Mouse (Mus musculus): ENCODE results near the gene Ints4. TPM values are rescaled to one million over a fixed set of nuclear protein-coding genes. Genes with fewer than 3 reads are reported as not detected.
A peak's percentile ranks its signal among the peaks of the same experiment; 100 is the strongest.

Gene Ints4
- total RNA-seq, 1 experiment: 64.2 TPM

DNA sequence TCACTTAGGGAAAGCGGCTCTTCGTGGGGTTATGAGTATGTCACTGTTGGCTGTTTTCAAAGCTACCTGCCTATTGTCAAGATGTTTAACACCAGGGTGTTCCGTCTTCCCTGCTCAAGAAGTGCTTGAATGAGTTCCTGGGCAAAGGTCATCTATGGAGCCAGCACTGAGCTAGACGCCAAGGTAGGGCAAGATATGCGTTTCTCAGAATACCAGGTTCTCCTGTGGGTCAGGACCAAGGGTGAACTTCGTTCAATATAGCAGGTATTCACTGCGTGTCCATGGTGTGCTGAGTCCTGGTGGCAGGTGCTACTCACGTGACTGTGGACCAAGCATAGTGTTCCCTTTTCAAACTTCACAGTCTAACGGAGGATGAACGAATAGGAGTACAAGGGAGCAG, 26.0 kb upstream of the Ints4 start:
- DNase-seq (ENCODE audit: low read depth, low spot score): no peak
- Histone ChIP-seq H3K4me1 (ENCODE audit: control insufficient read depth in 2 of 2, insufficient read depth in 2 of 2, low read length in 2 of 2, poor library complexity in 1 of 2) (peaks cover 0 to 3% of the 10 kb centered on the region in 2 experiments; a peak in 2 of 4 replicates), H3K9me3 (ENCODE audit: control insufficient read depth, insufficient read depth, low read depth, low read length) (no peaks in the 10 kb centered on the region), H3K4me3 (ENCODE audit: insufficient read depth in 1 of 2, low read depth in 1 of 2, low read length in 2 of 2, poor library complexity in 1 of 2, severe bottlenecking in 1 of 2) (no peak overlapping the region), H3K27ac (ENCODE audit: insufficient read depth, low read depth, low read length, poor library complexity, severe bottlenecking) (no peak overlapping the region), H3K36me3 (ENCODE audit: control insufficient read depth, insufficient read depth, low read length, poor library complexity, severe bottlenecking) (no peaks in the 10 kb centered on the region), H3K9ac (ENCODE audit: insufficient read depth, low read depth, low read length, poor library complexity, severe bottlenecking) (no peak overlapping the region)
- TF ChIP-seq MAFK (IDR thresholded peaks at IDR 0.05; ENCODE audit: insufficient read depth, low read depth, low read length) (no peak), CHD2 (IDR thresholded peaks at IDR 0.05; ENCODE audit: low read depth, low read length) (no peak), ZC3H11A (IDR thresholded peaks at IDR 0.05; ENCODE audit: borderline replicate concordance, low read depth, low read length) (no peak), HCFC1 (IDR thresholded peaks at IDR 0.05; ENCODE audit: borderline replicate concordance, insufficient read depth, low read length) (no peak), ZNF384 (IDR thresholded peaks at IDR 0.05; ENCODE audit: low read depth, low read length) (no peak)
- in situ Hi-C loops (cut with MboI; ENCODE audit: low sequenced_read_pairs in 2 of 2, unreplicated experiment in 2 of 2): no loop called here

DNA sequence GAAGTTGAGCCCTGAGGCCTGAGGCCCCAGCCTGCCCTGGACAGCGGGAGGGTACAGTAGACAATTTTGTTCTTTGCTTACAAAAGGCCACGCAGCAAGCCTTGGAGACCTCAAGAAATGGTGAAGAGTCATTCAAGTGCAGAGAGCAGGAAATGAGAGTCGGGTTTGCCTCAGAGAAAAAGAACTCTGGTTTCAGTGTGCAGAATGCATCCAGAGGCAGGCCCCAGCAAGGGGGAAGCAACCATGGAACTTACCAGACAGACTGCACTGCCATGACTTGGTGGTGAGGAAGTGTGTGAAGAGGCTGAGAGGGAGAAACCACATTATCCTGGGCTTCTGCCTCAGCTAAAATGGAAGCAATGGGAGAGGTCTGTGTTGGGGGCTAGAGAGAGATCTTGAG, 25.2 kb upstream of the Ints4 start:
- TF ChIP-seq HCFC1 (IDR thresholded peaks at IDR 0.05; ENCODE audit: borderline replicate concordance, insufficient read depth, low read length) (no peak), CHD2 (IDR thresholded peaks at IDR 0.05; ENCODE audit: low read depth, low read length) (no peak), MAFK (IDR thresholded peaks at IDR 0.05; ENCODE audit: insufficient read depth, low read depth, low read length) (no peak), ZNF384 (IDR thresholded peaks at IDR 0.05; ENCODE audit: low read depth, low read length) (no peak), ZC3H11A (IDR thresholded peaks at IDR 0.05; ENCODE audit: borderline replicate concordance, low read depth, low read length) (no peak)
- H3K9ac ChIP-seq (ENCODE audit: insufficient read depth, low read depth, low read length, poor library complexity, severe bottlenecking): no peak overlapping the region
- no peak for DNase-seq (ENCODE audit: low read depth, low spot score)
- H3K36me3 ChIP-seq (ENCODE audit: control insufficient read depth, insufficient read depth, low read length, poor library complexity, severe bottlenecking): no peaks in the 10 kb centered on the region
- no peaks in the 10 kb centered on the region for H3K9me3 ChIP-seq (ENCODE audit: control insufficient read depth, insufficient read depth, low read depth, low read length)
- no peak overlapping the region for H3K4me3 ChIP-seq (ENCODE audit: insufficient read depth in 1 of 2, low read depth in 1 of 2, low read length in 2 of 2, poor library complexity in 1 of 2, severe bottlenecking in 1 of 2)
- in situ Hi-C loops (cut with MboI; ENCODE audit: low sequenced_read_pairs in 2 of 2, unreplicated experiment in 2 of 2): no loop called here
- no peak overlapping the region for H3K27ac ChIP-seq (ENCODE audit: insufficient read depth, low read depth, low read length, poor library complexity, severe bottlenecking)
- peaks cover 0 to 3% of the 10 kb centered on the region in 2 experiments; a peak in 2 of 4 replicates for H3K4me1 ChIP-seq (ENCODE audit: control insufficient read depth in 2 of 2, insufficient read depth in 2 of 2, low read length in 2 of 2, poor library complexity in 1 of 2)

DNA sequence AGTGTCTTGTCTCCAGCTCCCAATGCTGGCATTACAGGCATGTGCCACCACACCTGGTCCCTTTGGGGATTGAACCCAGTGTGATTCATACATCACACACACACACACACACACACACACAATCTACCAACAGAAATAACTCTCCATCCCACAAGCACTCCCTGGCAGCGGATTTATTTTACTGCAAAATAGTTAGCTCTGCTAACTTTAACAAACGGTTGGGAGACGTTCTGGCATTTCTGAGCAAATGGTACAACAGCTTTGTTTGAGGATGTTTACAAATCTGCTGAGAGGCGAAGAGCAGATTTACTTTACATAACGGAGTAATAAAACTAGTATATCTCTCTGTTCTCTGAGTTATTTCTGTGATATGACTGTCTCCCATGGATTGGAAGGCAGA, 7.8 kb upstream of the Ints4 start:
- no peak overlapping the region for H3K4me3 ChIP-seq (ENCODE audit: insufficient read depth in 1 of 2, low read depth in 1 of 2, low read length in 2 of 2, poor library complexity in 1 of 2, severe bottlenecking in 1 of 2)
- no peak overlapping the region for H3K9ac ChIP-seq (ENCODE audit: insufficient read depth, low read depth, low read length, poor library complexity, severe bottlenecking)
- in situ Hi-C loops (cut with MboI; ENCODE audit: low sequenced_read_pairs in 2 of 2, unreplicated experiment in 2 of 2): no loop called here
- TF ChIP-seq HCFC1 (IDR thresholded peaks at IDR 0.05; ENCODE audit: borderline replicate concordance, insufficient read depth, low read length): no peak
- TF ChIP-seq ZNF384 (IDR thresholded peaks at IDR 0.05; ENCODE audit: low read depth, low read length): no peak
- no peak for TF ChIP-seq ZC3H11A (IDR thresholded peaks at IDR 0.05; ENCODE audit: borderline replicate concordance, low read depth, low read length)
- no peak for TF ChIP-seq CHD2 (IDR thresholded peaks at IDR 0.05; ENCODE audit: low read depth, low read length)
- TF ChIP-seq MAFK (IDR thresholded peaks at IDR 0.05; ENCODE audit: insufficient read depth, low read depth, low read length): no peak
- DNase-seq (ENCODE audit: low read depth, low spot score): no peak
- H3K9me3 ChIP-seq (ENCODE audit: control insufficient read depth, insufficient read depth, low read depth, low read length): no peaks in the 10 kb centered on the region
- H3K4me1 ChIP-seq (ENCODE audit: control insufficient read depth in 2 of 2, insufficient read depth in 2 of 2, low read length in 2 of 2, poor library complexity in 1 of 2): no peaks in the 10 kb centered on the region
- no peak overlapping the region for H3K27ac ChIP-seq (ENCODE audit: insufficient read depth, low read depth, low read length, poor library complexity, severe bottlenecking)
- no peaks in the 10 kb centered on the region for H3K36me3 ChIP-seq (ENCODE audit: control insufficient read depth, insufficient read depth, low read length, poor library complexity, severe bottlenecking)

DNA sequence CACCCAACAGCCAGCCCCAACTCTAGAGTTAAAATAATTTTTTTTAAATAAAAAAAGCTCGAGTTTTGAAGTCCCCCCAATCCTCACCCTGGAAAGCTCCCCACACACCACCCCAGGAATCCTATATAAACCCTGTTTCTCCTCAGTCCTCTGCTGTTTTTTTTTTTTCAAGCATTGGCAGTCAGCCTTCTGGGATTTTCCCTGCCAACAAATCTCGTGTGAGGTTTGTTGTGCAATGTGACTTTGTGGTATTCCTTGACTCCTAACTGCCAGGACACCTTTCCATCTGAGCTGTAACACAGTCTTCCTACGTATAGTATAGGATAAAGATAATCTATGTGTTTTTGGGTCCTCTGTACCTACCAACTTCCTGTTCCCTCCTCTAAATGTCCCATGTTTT, 1.4 kb upstream of the Ints4 start:
- no peak for DNase-seq (ENCODE audit: low read depth, low spot score)
- H3K27ac ChIP-seq (ENCODE audit: insufficient read depth, low read depth, low read length, poor library complexity, severe bottlenecking): no peak overlapping the region
- TF ChIP-seq ZC3H11A (IDR thresholded peaks at IDR 0.05; ENCODE audit: borderline replicate concordance, low read depth, low read length) (no peak), HCFC1 (IDR thresholded peaks at IDR 0.05; ENCODE audit: borderline replicate concordance, insufficient read depth, low read length) (no peak), MAFK (IDR thresholded peaks at IDR 0.05; ENCODE audit: insufficient read depth, low read depth, low read length) (no peak), ZNF384 (IDR thresholded peaks at IDR 0.05; ENCODE audit: low read depth, low read length) (no peak), CHD2 (IDR thresholded peaks at IDR 0.05; ENCODE audit: low read depth, low read length) (no peak)
- in situ Hi-C loops (cut with MboI; ENCODE audit: low sequenced_read_pairs in 2 of 2, unreplicated experiment in 2 of 2): no loop called here
- H3K4me3 ChIP-seq (ENCODE audit: insufficient read depth in 1 of 2, low read depth in 1 of 2, low read length in 2 of 2, poor library complexity in 1 of 2, severe bottlenecking in 1 of 2): no peak overlapping the region
- H3K4me1 ChIP-seq (ENCODE audit: control insufficient read depth in 2 of 2, insufficient read depth in 2 of 2, low read length in 2 of 2, poor library complexity in 1 of 2): no peaks in the 10 kb centered on the region; a peak in 1 of 4 replicates
- H3K9me3 ChIP-seq (ENCODE audit: control insufficient read depth, insufficient read depth, low read depth, low read length): no peaks in the 10 kb centered on the region
- H3K36me3 ChIP-seq (ENCODE audit: control insufficient read depth, insufficient read depth, low read length, poor library complexity, severe bottlenecking): no peaks in the 10 kb centered on the region; the same call in 1 of the 2 replicates
- no peak overlapping the region for H3K9ac ChIP-seq (ENCODE audit: insufficient read depth, low read depth, low read length, poor library complexity, severe bottlenecking)

DNA sequence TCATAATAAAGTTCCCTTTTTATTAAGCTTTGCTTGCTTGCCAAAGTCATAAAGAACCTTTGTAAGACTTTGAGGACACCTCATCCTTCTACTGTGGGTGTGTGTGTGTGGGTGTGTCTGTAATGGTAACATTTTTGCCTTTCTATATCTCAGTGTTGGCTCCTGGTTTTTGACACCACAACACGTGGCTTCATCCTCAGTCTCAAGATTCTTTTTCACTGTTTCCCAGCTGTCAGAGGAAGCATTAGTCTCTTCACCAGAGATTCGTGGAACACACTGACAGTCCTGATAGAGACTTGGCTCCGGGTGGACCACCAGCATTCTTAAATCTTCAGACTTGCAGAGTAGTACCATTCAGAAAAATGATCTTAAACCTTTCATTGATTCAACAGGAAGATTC, 466 bp upstream of the Ints4 start:
- in situ Hi-C loops (cut with MboI; ENCODE audit: low sequenced_read_pairs in 2 of 2, unreplicated experiment in 2 of 2): no loop called here
- H3K36me3 ChIP-seq (ENCODE audit: control insufficient read depth, insufficient read depth, low read length, poor library complexity, severe bottlenecking): peaks cover 5% of the 10 kb centered on the region; the same call in 1 of the 2 replicates
- H3K27ac ChIP-seq (ENCODE audit: insufficient read depth, low read depth, low read length, poor library complexity, severe bottlenecking): no peak overlapping the region
- H3K9me3 ChIP-seq (ENCODE audit: control insufficient read depth, insufficient read depth, low read depth, low read length): no peaks in the 10 kb centered on the region
- TF ChIP-seq MAFK (IDR thresholded peaks at IDR 0.05; ENCODE audit: insufficient read depth, low read depth, low read length) (no peak), HCFC1 (IDR thresholded peaks at IDR 0.05; ENCODE audit: borderline replicate concordance, insufficient read depth, low read length) (no peak), CHD2 (IDR thresholded peaks at IDR 0.05; ENCODE audit: low read depth, low read length) (no peak)
- H3K9ac ChIP-seq (ENCODE audit: insufficient read depth, low read depth, low read length, poor library complexity, severe bottlenecking): no peak overlapping the region
- no peaks in the 10 kb centered on the region; a peak in 1 of 4 replicates for H3K4me1 ChIP-seq (ENCODE audit: control insufficient read depth in 2 of 2, insufficient read depth in 2 of 2, low read length in 2 of 2, poor library complexity in 1 of 2)
- no peak for DNase-seq (ENCODE audit: low read depth, low spot score)
- peak overlapping the region in 1 of 2 experiments; percentile 41; a peak in 2 of 4 replicates for H3K4me3 ChIP-seq (ENCODE audit: insufficient read depth in 1 of 2, low read depth in 1 of 2, low read length in 2 of 2, poor library complexity in 1 of 2, severe bottlenecking in 1 of 2)
